Mouse (Mus musculus): ENCODE measurements around the gene Acta2. TPM values are rescaled to one million over a fixed set of nuclear protein-coding genes. Genes with fewer than 3 reads are reported as not detected.
A peak's percentile ranks its signal among the peaks of the same experiment; 100 is the strongest.

Acta2 gene
- total RNA-seq (2021) (10 to 100 TPM; 41.2 to 96.7 TPM), polyA plus RNA-seq (2012; rRNA removed) (22.7 and 23.2 TPM in 2 replicates)
- long read RNA-seq, transcript Acta2-201 (9 exons, 2,035 nt): major isoform, 70 of 75 reads
- long read RNA-seq, partial matches to known transcripts: 4 of 75 reads
- long read RNA-seq, other reads (novel, unspliced or antisense): 1 of 75 reads

DNA sequence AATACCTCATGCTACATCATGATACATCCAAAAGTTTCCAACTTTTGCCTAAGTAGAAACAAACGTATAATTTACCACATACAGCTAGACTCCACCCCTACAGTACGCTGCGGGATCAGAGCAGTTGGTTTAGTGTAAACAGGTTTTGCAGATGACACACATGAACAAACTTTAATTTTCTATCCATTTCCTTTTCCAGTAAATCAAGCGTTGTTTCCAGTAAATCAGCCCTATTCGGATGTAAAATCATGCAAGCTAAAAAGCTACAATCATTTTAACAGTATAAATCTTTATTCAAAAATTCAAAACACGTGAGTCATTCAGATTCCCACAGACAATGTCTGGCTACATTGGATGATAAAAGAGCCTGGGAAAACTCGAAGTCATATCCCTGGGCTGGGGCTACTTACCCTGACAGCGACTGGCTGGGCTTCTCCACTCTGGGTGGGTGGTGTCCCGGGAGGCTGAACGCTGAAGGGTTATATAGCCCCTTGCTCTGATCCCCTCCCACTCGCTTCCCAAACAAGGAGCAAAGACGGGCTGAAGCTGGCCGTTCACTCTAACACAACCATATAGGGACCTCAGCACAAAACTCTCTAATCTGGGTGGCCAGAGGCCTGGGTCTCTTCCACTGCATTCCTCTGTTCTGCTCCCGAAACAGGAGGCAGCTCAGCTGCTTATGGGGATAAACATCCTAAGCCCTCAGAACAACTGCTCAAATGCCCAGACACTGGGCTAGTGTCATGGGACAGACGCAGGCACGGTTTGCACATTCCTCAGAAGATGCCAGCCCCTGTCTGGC, at the start of gene Acta2:
Gene Acta2 (minus strand): TSS at position 711 of the 802 bp plus-strand sequence.
- DNase-seq: no peak

- no peak for DNase-seq
Measured at GRCm38 (mm10) chr19:34304917-34305316, 49.5 kb upstream of the Acta2 start.

GRCm38 (mm10) chr19:34300430-34300829, 45.0 kb upstream of the Acta2 start:
- DNase-seq: no peak

DNA sequence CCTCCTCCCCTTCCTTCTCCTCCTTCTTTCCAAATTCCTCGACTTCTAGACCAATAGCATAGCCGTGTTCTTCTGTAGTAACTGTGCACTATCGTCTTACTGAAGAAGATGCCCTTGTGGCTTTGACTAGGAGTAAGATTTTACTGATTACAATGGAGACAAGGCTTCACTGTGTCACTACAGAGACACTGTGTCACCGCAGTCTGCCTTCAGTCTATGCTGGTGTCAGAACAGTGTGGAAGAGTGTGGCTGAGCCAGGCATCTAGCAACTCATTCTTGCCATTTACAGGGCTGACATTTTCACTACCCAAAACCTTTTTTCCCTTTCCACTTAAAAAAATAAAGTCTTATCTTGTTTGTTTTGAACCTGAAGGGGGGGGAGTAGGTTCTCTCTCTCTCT, 43.8 kb upstream of the Acta2 start:
- DNase-seq: no peak

GRCm38 (mm10) chr19:34298531-34298930, 43.1 kb upstream of the Acta2 start:
- DNase-seq: no peak

- no peak for DNase-seq
Measured at GRCm38 (mm10) chr19:34295442-34295841, 40.1 kb upstream of the Acta2 start.

GRCm38 (mm10) chr19:34293376-34293947, 38.1 kb upstream of the Acta2 start:
- DNase-seq: no peak

DNA sequence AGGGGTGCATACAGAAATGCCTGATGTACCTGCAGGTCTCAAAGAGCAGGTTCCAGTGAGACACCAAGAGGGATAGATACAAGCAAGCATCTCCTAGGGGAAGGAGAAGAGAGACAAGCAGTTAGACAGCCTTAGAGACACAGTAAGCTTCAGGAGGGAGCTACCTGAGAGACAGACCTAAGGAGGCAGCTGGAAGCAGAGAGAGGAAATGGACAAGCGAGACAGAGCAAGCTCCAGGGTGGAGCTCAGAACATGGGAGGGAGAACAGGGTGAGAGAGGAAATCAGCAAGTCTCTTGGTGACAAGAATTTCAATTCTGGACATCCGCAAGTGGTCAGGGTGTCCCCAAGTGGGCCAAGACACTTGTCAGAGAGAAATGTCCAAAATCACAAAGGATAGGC, 37.3 kb upstream of the Acta2 start:
- DNase-seq: no peak

DNA sequence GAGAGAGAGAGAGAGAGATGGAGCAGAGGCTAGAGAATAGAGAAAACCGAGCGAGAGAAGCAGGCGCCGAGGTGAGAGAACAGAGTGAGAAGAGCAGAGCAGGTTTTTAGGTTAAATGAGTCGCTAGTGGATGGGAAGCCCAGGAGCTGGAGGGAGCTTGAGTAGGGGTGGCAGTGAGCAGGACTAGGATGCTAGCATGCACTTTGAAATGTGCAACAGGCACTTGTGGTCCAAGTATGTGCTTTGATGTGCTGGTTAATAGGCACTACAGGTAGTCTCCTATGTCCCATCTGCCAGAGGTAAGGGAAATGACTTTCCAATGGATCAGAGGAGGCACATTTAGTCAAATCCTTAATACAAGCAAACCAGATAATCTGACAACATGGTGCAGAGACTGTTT, 36.6 kb upstream of the Acta2 start:
- DNase-seq: no peak

GRCm38 (mm10) chr19:34291379-34291778, 36.0 kb upstream of the Acta2 start:
- DNase-seq: no peak

DNA sequence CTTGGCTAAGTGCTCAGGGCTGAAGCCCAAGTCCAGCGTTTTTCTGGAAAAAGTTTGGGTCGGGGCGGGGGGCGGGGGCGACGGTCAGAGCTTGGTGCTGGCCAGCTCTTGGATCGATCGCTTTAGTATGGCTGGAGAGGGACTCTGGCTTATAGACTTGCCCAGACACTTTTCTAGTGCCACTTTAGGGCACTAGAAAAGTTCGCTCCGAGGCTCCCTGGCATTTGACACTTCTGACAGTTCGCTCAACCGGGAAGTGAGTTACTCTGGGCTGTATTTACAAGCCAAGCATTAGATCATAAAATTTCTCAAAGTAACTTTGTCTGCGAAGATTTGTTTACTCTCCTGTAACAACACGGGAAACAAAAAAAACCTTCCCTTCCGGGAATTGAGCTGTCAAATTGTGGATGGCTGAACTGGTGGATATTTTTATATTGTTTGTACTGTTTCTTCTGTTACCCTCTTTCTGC, 35.5 kb upstream of the Acta2 start:
- DNase-seq: no peak

DNA sequence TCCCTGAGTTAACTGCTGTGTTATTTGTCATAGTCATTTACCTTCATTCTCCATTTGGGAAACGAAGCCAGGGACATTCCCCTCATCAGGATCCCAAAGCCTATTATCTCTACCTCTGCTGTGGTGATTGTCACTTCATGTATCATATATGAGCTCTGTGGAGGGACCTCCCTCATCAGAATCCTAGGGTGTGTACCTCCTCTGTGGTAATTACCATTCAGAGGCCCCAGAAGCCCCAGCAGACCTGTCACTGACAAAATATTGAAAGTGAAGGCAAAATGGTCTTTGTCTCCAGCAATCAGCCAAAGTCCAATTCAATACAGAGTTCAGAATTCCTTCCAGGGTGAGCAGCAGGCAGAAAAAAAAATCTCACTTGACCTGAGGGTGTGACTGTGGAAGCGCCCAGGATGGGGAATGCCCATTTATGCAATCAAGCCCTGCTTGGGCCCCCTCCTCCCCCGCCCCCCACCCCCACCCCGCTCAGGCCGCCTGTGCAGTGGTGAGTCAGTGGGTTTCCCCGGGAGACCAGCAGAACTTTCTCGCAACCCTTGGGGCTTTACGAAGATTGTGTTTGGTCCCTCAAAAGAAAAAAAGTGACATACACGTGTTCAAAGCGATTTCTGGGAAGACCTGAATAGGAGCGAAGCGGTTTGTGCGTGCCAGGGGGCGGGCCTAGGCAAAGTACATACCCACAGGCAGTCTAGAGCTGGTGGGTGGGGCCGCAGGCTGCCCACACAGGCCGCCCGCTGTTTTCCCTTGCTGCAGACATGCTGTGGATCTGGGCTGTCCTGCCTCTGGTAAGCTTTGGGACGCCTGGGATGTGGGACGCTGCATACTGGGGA, 34.8 kb upstream of the Acta2 start, which contains the start of gene Fas:
Gene Fas (plus strand): TSS at position 719 of the 842 bp plus-strand sequence.
- peak; percentile 91 for DNase-seq

DNA sequence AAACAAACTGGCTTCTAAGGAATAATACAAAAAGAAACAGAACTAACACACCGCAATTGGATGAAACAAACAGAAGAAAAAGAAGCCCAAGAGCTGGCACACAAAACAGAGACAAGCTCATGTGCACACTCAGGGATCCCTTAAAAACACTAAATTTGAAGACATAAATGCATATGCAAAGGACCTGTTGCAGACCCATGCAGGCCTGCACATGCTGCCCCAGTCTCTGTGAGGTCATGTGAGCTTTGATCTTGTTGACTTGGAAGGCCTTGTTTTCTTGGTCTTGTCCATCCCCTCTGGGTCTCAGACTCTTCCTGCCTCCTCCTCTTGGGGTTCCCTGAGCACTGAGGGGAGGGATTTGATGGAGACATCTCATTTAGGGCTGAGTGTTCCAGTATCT, 33.3 kb upstream of the Acta2 start:
- DNase-seq: no peak

DNA sequence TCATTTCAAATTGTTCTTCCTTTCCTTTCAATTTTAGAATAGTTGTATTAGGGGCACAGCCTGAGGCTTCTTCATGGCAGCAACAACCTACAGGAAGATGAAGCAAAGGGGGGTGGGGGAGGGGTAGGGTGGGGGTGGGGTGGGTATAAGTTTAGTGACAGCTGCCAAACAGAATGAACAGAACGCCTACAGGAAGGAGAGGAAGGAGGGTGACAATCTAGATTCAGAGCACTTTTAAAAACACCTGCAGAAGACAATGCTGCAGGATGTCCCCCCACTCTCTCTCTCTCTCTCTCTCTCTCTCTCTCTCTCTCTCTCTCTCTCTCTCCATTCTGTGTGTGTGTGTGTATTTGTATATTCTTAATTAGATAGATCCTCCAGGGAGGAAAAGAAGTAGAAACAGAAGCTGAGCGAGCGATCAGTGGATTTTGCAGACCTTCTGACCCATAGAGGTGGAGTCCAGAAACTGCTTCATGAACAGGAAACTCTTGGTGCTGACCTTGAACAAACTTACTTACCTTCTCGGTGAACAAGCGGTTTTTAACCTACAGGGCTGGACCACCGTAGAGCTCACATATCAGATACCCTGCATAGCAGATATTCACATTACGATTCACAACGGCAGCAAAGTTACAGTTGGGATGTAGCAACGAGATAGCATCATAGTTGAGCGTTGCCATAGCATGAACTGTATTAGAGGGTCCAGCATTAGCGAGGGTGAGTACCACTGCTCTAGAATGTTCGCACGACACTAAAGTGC, 32.4 kb upstream of the Acta2 start:
- no peak for DNase-seq

DNA sequence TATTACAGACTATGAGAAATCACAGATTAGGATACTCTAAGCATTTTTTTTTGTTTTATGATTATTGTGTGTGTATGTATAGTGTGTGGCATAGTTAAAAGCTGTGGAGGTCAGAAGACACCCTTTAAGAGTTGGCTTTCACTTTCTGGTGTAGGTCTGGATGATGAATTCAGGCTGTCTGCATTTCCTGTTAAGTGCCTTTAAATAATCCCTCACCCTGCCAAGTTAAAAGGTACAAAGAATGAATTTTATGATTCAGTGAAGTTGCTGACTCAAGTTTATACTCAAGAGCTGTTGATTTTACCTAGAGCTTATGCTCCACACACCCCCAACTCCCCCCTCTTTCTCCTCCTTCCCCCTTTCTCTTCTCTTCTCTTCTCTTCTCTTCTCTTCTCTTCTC, 31.8 kb upstream of the Acta2 start:
- DNase-seq: no peak

- DNase-seq: no peak
Measured at GRCm38 (mm10) chr19:34284826-34285225, 29.4 kb upstream of the Acta2 start.

- DNase-seq: no peak
Measured at GRCm38 (mm10) chr19:34284383-34284782, 29.0 kb upstream of the Acta2 start.

DNA sequence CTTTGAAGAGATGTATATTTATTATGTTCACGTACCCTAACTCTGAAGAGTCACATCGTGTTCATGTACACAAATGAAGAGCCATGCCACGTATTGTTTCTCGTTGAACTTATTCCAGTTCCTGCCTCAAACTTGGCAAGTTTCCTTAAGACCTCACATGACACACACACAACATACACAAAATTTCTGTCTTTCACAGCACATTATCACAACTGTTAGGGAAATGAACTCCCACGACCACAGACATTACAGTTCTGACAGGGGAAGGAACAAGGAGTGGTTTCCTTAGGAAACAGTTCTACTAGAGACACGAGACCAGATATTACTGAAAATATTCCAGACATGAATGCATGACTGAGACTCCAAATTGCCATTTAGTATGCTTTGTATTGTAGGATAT, 28.2 kb upstream of the Acta2 start:
- no peak for DNase-seq

- peak; percentile 11 for DNase-seq
Measured at GRCm38 (mm10) chr19:34278078-34278477, 22.7 kb upstream of the Acta2 start.

DNA sequence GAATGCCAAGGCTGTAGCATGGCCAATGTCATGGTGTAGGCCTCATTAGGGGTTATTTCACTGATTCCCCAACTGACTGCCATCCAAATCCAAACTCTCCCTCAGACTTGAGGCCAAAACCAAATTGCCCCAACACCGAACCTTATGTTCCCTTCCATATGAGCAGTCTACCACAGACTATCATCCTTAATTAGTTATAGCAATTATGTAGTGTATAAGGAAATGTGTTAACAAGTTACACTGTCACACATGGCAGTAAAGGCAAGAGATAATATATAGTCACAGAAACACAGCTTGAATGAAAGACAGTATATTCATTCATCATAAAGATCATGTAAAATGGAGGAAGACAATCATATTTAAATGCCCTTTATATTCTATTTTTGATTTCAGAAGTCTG, 17.7 kb upstream of the Acta2 start:
- DNase-seq: no peak

GRCm38 (mm10) chr19:34270824-34271464, 15.6 kb upstream of the Acta2 start:
- no peak for DNase-seq

Data from adrenal gland, adult 2 months (tissue).